Mouse (Mus musculus): ENCODE measurements around the gene Cbr4. TPM values are rescaled to one million over a fixed set of nuclear protein-coding genes. Genes with fewer than 3 reads are reported as not detected.

Gene Cbr4
- polyA plus RNA-seq, 1 experiment from 2014 or later: 29.2 TPM

- Histone ChIP-seq H3K4me2 (no peak overlapping the region), H3K27ac (no peak overlapping the region), H3K4me3 (replicated peaks) (no peak overlapping the region), H3K27me3 (no peaks in the 10 kb centered on the region), H3K9me3 (peaks cover 19% of the 10 kb centered on the region), H3K4me1 (replicated peaks) (peaks cover 31% of the 10 kb centered on the region), H3K9ac (replicated peaks) (no peak overlapping the region), H3K36me3 (peaks cover 33% of the 10 kb centered on the region)
- ATAC-seq (ENCODE audit: insufficient number of reproducible peaks, insufficient read depth, low FRiP score, low TSS enrichment, low read depth): no peak
- WGBS: 78% methylated on average over 8 of the region's 8 CpGs
Observed at GRCm38 (mm10) chr8:61552755-61553402, 65.3 kb downstream of the Cbr4 start.

- ATAC-seq (ENCODE audit: insufficient number of reproducible peaks, insufficient read depth, low FRiP score, low TSS enrichment, low read depth): no peak
Observed at GRCm38 (mm10) chr8:61555343-61555742, 67.8 kb downstream of the Cbr4 start.

DNA sequence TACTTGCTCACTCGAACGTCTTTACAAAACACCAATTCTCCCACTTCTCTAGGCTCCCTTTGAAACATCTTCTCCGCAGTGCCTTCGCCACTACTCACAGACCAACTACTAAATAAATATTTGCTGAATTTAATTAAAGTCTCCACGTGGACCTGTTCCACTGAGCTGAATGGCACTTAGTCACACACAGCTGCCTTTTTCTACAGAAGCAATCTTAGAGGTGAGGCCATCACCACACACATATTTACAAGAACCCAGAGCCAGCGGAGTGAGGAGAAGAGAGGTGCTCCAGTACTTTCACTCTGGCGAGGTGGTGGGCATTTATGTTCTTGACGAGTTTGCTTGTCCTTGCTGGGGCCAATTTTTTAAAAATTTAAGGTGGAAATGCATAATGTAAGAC lies 68.7 kb downstream of the Cbr4 start:
- H3K27ac ChIP-seq: 0 out of 2 replicates have a peak overlapping the region, but pooled peaks have one; percentile 17
- peaks cover 42% of the 10 kb centered on the region for H3K4me1 ChIP-seq (replicated peaks)
- WGBS: 72% methylated on average over 8 of the region's 8 CpGs

More at GRCm38 (mm10) chr8:61555343-61555742, 67.8 kb downstream of the Cbr4 start:
- Histone ChIP-seq H3K27ac (no peak overlapping the region), H3K4me3 (replicated peaks) (no peak overlapping the region), H3K27me3 (no peaks in the 10 kb centered on the region), H3K4me1 (replicated peaks) (peaks cover 36% of the 10 kb centered on the region), H3K4me2 (no peak overlapping the region), H3K36me3 (peaks cover 11% of the 10 kb centered on the region), H3K9me3 (peaks cover 1% of the 10 kb centered on the region), H3K9ac (replicated peaks) (no peak overlapping the region)
- WGBS: 71% methylated on average over 6 of the region's 6 CpGs

More for the DNA sequence above, 68.7 kb downstream of the Cbr4 start:
- Histone ChIP-seq H3K9me3 (no peaks in the 10 kb centered on the region), H3K27me3 (no peaks in the 10 kb centered on the region), H3K4me3 (replicated peaks) (no peak overlapping the region), H3K4me2 (no peak overlapping the region), H3K36me3 (peaks cover 15% of the 10 kb centered on the region), H3K9ac (replicated peaks) (no peak overlapping the region)
- ATAC-seq (ENCODE audit: insufficient number of reproducible peaks, insufficient read depth, low FRiP score, low TSS enrichment, low read depth): no peak
